32 mouse cellular contexts compared by ENCODE assay signal in the genomic region with DNA sequence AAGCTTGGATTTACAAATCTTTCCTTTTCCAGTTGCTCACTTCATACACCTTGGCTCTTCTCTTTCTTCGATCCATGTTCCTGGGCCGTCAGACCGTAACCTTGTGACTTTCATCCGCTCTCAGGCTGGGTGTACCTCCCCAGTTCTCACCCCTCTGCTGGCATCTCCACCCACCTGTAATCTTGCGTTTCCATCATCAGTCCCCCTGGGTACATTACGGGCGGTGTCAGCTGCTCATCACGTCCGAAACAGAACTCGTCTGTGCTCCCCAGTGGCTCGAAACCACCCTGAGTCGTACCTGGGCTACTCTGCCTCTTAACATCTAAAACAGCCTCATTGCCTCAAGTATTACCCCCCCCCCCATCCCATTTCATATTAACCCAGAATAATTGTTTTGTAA. TPM values are rescaled to one million over a fixed set of nuclear protein-coding genes. Genes with fewer than 3 reads are reported as not detected.
"Had no signal": no experiment of that assay in that cellular context is flagged by ENCODE, and none has a peak within 500 bp of the region (broad histone marks: within the 10 kb centered on the region; RNA-seq: fewer than 3 reads in every experiment).

No protein-coding gene starts in this region.

- H3K27me3 ChIP-seq: lung, embryonic 15.5 days had no signal

- H3K9ac ChIP-seq: limb, embryonic 12.5 days; limb, embryonic 13.5 days; limb, embryonic 15.5 days; liver, embryonic 12.5 days; liver, embryonic 13.5 days; liver, embryonic 14.5 days; liver, embryonic 15.5 days; liver, postnatal 0 days; lung, embryonic 14.5 days; lung, embryonic 15.5 days; midbrain, embryonic 12.5 days; midbrain, embryonic 13.5 days; midbrain, embryonic 15.5 days had no signal

- H3K9me3 ChIP-seq: limb, embryonic 10.5 days; limb, embryonic 12.5 days; limb, embryonic 13.5 days; limb, embryonic 15.5 days; liver, embryonic 12.5 days; liver, embryonic 13.5 days; liver, embryonic 15.5 days; lung, embryonic 15.5 days; midbrain, embryonic 10.5 days; midbrain, embryonic 12.5 days; midbrain, embryonic 13.5 days; midbrain, embryonic 15.5 days had no signal

- ATAC-seq: liver, embryonic 12.5 days; liver, postnatal 0 days; lung, postnatal 0 days; midbrain, embryonic 13.5 days; midbrain, embryonic 15.5 days; midbrain, embryonic 16.5 days had no signal

- H3K4me1 ChIP-seq: limb, embryonic 10.5 days; liver, embryonic 12.5 days; liver, embryonic 13.5 days; liver, embryonic 15.5 days; lung, embryonic 15.5 days; midbrain, embryonic 12.5 days; midbrain, embryonic 13.5 days; midbrain, embryonic 15.5 days had no signal

- H3K27ac ChIP-seq: limb, embryonic 10.5 days; limb, embryonic 12.5 days; limb, embryonic 13.5 days; limb, embryonic 15.5 days; liver, embryonic 12.5 days; liver, embryonic 13.5 days; liver, embryonic 14.5 days; liver, embryonic 15.5 days; lung, embryonic 15.5 days; macrophage; midbrain, embryonic 10.5 days; midbrain, embryonic 12.5 days; midbrain, embryonic 13.5 days; midbrain, embryonic 15.5 days had no signal

- H3K4me2 ChIP-seq: limb, embryonic 12.5 days; limb, embryonic 13.5 days; limb, embryonic 15.5 days; liver, embryonic 11.5 days; liver, embryonic 12.5 days; liver, embryonic 13.5 days; liver, embryonic 15.5 days; lung, embryonic 14.5 days; lung, embryonic 15.5 days; midbrain, embryonic 11.5 days; midbrain, embryonic 12.5 days; midbrain, embryonic 13.5 days; midbrain, embryonic 15.5 days had no signal

- H3K36me3 ChIP-seq: limb, embryonic 10.5 days; limb, embryonic 12.5 days; limb, embryonic 13.5 days; limb, embryonic 15.5 days; liver, embryonic 12.5 days; liver, embryonic 13.5 days; liver, embryonic 15.5 days; lung, embryonic 15.5 days; midbrain, embryonic 10.5 days; midbrain, embryonic 12.5 days; midbrain, embryonic 13.5 days; midbrain, embryonic 15.5 days had no signal

- H3K4me3 ChIP-seq: limb, embryonic 10.5 days; limb, embryonic 12.5 days; limb, embryonic 13.5 days; limb, embryonic 15.5 days; liver, embryonic 12.5 days; liver, embryonic 13.5 days; liver, embryonic 15.5 days; lung, embryonic 15.5 days; megakaryocyte, embryonic 14.5 days; midbrain, embryonic 10.5 days; midbrain, embryonic 12.5 days; midbrain, embryonic 13.5 days; midbrain, embryonic 15.5 days; myocyte had no signal

- DNase-seq: left cerebral cortex, postnatal 4 days; liver; liver, embryonic 13.5 days; liver, postnatal 0 days; lung, adult 18-20 months; lung, adult 2 months; lung, embryonic 14.5 days; lung, postnatal 10 days; lung, postnatal 14 days; lung, postnatal 36 days; lung, postnatal 4 days; midbrain, embryonic 14.5 days had no signal

RNA-seq across cellular contexts. Expression of gene Tmem154, which starts 6.1 kb away (rescaled TPM):
- total RNA-seq: midbrain, postnatal 0 days had no signal
